In genomic region chr19:31762411-31763245, GRCm38 (mm10) we compare ENCODE assay signal across 8 mouse cellular contexts. TPM values are rescaled to one million over a fixed set of nuclear protein-coding genes. Genes with fewer than 3 reads are reported as not detected.
DNase-seq lines count a peak whose midpoint lies in the region; ATAC-seq and TF ChIP-seq lines count a peak whose summit lies in the region.

No protein-coding gene starts in this region.

- peaks cover 14% of the 10 kb centered on the region for H3K4me1 ChIP-seq in thymus, adult 2 months (replicated peaks; ENCODE audit: control insufficient read depth, insufficient read depth, low read length)
- H3K4me1 ChIP-seq in forebrain, embryonic 14.5 days (ENCODE audit: control insufficient read depth, insufficient read depth, low read length) = peaks cover 12% of the 10 kb centered on the region
- H3K4me1 ChIP-seq in hindbrain, embryonic 10.5 days (replicated peaks) = peaks cover 33% of the 10 kb centered on the region
- H3K4me1 ChIP-seq in limb, embryonic 13.5 days = peaks cover 25% of the 10 kb centered on the region
- H3K4me1 ChIP-seq in midbrain, embryonic 13.5 days (replicated peaks) = peaks cover 31% of the 10 kb centered on the region

- H3K27ac ChIP-seq in thymus, adult 2 months (ENCODE audit: control insufficient read depth, insufficient read depth, low read length) = no peak overlapping the region
- H3K27ac ChIP-seq in forebrain, embryonic 14.5 days (ENCODE audit: low read depth, low read length) = no peak overlapping the region
- H3K27ac ChIP-seq in hindbrain, embryonic 10.5 days = peak overlapping the region; percentile 85
- H3K27ac ChIP-seq in limb, embryonic 13.5 days = 0 out of 2 replicates have a peak overlapping the region, but pooled peaks have one; percentile 6
- H3K27ac ChIP-seq in midbrain, embryonic 13.5 days = no peak overlapping the region

- no peaks in the 10 kb centered on the region for H3K9me3 ChIP-seq in forebrain, embryonic 14.5 days (replicated peaks; ENCODE audit: control insufficient read depth, low read length)
- H3K9me3 ChIP-seq in hindbrain, embryonic 10.5 days = no peaks in the 10 kb centered on the region
- H3K9me3 ChIP-seq in limb, embryonic 13.5 days = no peaks in the 10 kb centered on the region
- no peaks in the 10 kb centered on the region for H3K9me3 ChIP-seq in midbrain, embryonic 13.5 days

- peak; percentile 11 for DNase-seq in thymus, postnatal 4 days
- no peak for DNase-seq in thymus, adult 2 months
- DNase-seq in forebrain, embryonic 14.5 days (ENCODE audit: low spot score) = peak; percentile 35
- peak; percentile 74 for DNase-seq in hindbrain, embryonic 10.5 days (ENCODE audit: low spot score)
- no peak for DNase-seq in thymus, adult 18-20 months

- peak overlapping the region; percentile 98 for H3K4me2 ChIP-seq in forebrain, embryonic 14.5 days (ENCODE audit: low read length)
- peak overlapping the region; percentile 96 for H3K4me2 ChIP-seq in limb, embryonic 13.5 days (replicated peaks)
- H3K4me2 ChIP-seq in midbrain, embryonic 13.5 days (replicated peaks) = peak overlapping the region; percentile 98

- peaks cover 8% of the 10 kb centered on the region for H3K27me3 ChIP-seq in thymus, adult 2 months (ENCODE audit: control insufficient read depth, insufficient read depth, low read length)
- peaks cover 26% of the 10 kb centered on the region for H3K27me3 ChIP-seq in forebrain, embryonic 14.5 days (replicated peaks; ENCODE audit: control insufficient read depth, insufficient read depth, low read length)
- peaks cover 42% of the 10 kb centered on the region for H3K27me3 ChIP-seq in hindbrain, embryonic 10.5 days (ENCODE audit: insufficient read depth, poor library complexity, severe bottlenecking)
- H3K27me3 ChIP-seq in limb, embryonic 13.5 days = peaks cover 78% of the 10 kb centered on the region
- H3K27me3 ChIP-seq in midbrain, embryonic 13.5 days = peaks cover 58% of the 10 kb centered on the region

- no peak for TF ChIP-seq CTCF in thymus, adult 2 months (IDR thresholded peaks at IDR 0.05; ENCODE audit: borderline replicate concordance, control insufficient read depth, extremely low read depth, insufficient read depth, low read length, poor library complexity)

- peak overlapping the region; percentile 32; the same call in 1 of the 2 replicates for H3K9ac ChIP-seq in forebrain, embryonic 14.5 days (ENCODE audit: low read length)
- H3K9ac ChIP-seq in limb, embryonic 13.5 days = peak overlapping the region; percentile 45
- H3K9ac ChIP-seq in midbrain, embryonic 13.5 days (replicated peaks) = peak overlapping the region; percentile 59

- WGBS in thymus, adult 2 months = 6% methylated on average over 24 of the region's 24 CpGs
- WGBS in forebrain, embryonic 14.5 days = under 1% methylated on average over 24 of the region's 24 CpGs
- under 1% methylated on average over 24 of the region's 24 CpGs for WGBS in hindbrain, embryonic 10.5 days
- 1% methylated on average over 24 of the region's 24 CpGs for WGBS in limb, embryonic 13.5 days
- under 1% methylated on average over 24 of the region's 24 CpGs for WGBS in midbrain, embryonic 13.5 days

- no peaks in the 10 kb centered on the region for H3K36me3 ChIP-seq in thymus, adult 2 months (ENCODE audit: control insufficient read depth, insufficient read depth, low read length)
- no peaks in the 10 kb centered on the region for H3K36me3 ChIP-seq in forebrain, embryonic 14.5 days (ENCODE audit: control insufficient read depth, insufficient read depth, low read length)
- H3K36me3 ChIP-seq in hindbrain, embryonic 10.5 days = no peaks in the 10 kb centered on the region
- no peaks in the 10 kb centered on the region for H3K36me3 ChIP-seq in limb, embryonic 13.5 days
- H3K36me3 ChIP-seq in midbrain, embryonic 13.5 days = no peaks in the 10 kb centered on the region

- ATAC-seq in forebrain, embryonic 14.5 days = no peak
- peak; percentile 55; the same call in 1 of the 2 replicates for ATAC-seq in limb, embryonic 13.5 days (ENCODE audit: low FRiP score, low read depth)
- ATAC-seq in midbrain, embryonic 13.5 days = peak; percentile 37; the same call in 1 of the 2 replicates
- no peak for ATAC-seq in erythroid progenitor cell, adult 5-6 weeks (replicated peaks; ENCODE audit: low FRiP score, poor library complexity, severe bottlenecking)

- H3K4me3 ChIP-seq in thymus, adult 2 months (ENCODE audit: control insufficient read depth, insufficient read depth, low read length) = no peak overlapping the region
- peak overlapping the region; percentile 27 for H3K4me3 ChIP-seq in forebrain, embryonic 14.5 days (ENCODE audit: low read depth, low read length)
- peak overlapping the region; percentile 60 for H3K4me3 ChIP-seq in hindbrain, embryonic 10.5 days
- H3K4me3 ChIP-seq in limb, embryonic 13.5 days = peak overlapping the region; percentile 57
- H3K4me3 ChIP-seq in midbrain, embryonic 13.5 days (replicated peaks) = peak overlapping the region; percentile 56

- no peak for TF ChIP-seq POLR2A in thymus, adult 2 months (IDR thresholded peaks at IDR 0.05; ENCODE audit: control insufficient read depth, extremely low read depth, insufficient read depth, low read length, poor library complexity)

RNA-seq across cellular contexts. Expression of gene Prkg1, which starts 2.2 kb away (rescaled TPM):
- polyA plus RNA-seq in thymus, adult 2 months (2012; rRNA removed) = 0.24 and 0.26 TPM in 2 replicates
- 1.1 and 2.5 TPM in 2 replicates for polyA plus RNA-seq in forebrain, embryonic 14.5 days (2014; fragmentation: Nextera tagmentation; extraction: Ambion mirVana)
- polyA plus RNA-seq in hindbrain, embryonic 10.5 days (2016; fragmentation: Nextera tagmentation; extraction: Ambion mirVana) = 4.1 and 5.4 TPM in 2 replicates
- 7.7 and 8.4 TPM in 2 replicates for polyA plus RNA-seq in limb, embryonic 13.5 days (2015; fragmentation: Nextera tagmentation; extraction: Ambion mirVana)
- 3.3 and 3.7 TPM in 2 replicates for polyA plus RNA-seq in midbrain, embryonic 13.5 days (2015; fragmentation: Nextera tagmentation; extraction: Ambion mirVana)
- total RNA-seq in erythroid progenitor cell, adult 5-6 weeks (2015; ENCODE audit: low replicate concordance) = not detected in 2 replicates
- 0.26 TPM in 1 of 2 replicates, not detected in the other for total RNA-seq in erythroid progenitor cell, adult 5-6 weeks (2017; ENCODE audit: low replicate concordance)

Comparison
In these comparisons a context has a peak if more than half of its experiments do, and no peak if none do; other contexts are left out.
1. DNase-seq: peak in thymus, postnatal 4 days (single experiment), forebrain, embryonic 14.5 days (single experiment) and hindbrain, embryonic 10.5 days (single experiment); none in thymus, adult 2 months (single experiment) and thymus, adult 18-20 months (0 of 2).
2. H3K27ac ChIP-seq: peak in hindbrain, embryonic 10.5 days (single experiment) and limb, embryonic 13.5 days (single experiment); none in thymus, adult 2 months (single experiment), forebrain, embryonic 14.5 days (single experiment) and midbrain, embryonic 13.5 days (single experiment).
3. ATAC-seq: peak in limb, embryonic 13.5 days (single experiment) and midbrain, embryonic 13.5 days (single experiment); none in forebrain, embryonic 14.5 days (single experiment) and erythroid progenitor cell, adult 5-6 weeks (single experiment).
4. Peak in every context shown above with its lines, with median percentiles within 50 percentile points of each other: H3K4me2 ChIP-seq and H3K9ac ChIP-seq.